Mouse (Mus musculus) cortical plate, adult 2 months (tissue): ENCODE results near the gene Ddx17.

ENCODE experiments used
- CTCF ChIP-seq: fragments of 200-500 bp; IDR thresholded peaks from 2 replicates; pipeline ENCODE4 v1.5.1; 2011; ENCODE audit warnings: mild to moderate bottlenecking, control low read depth, low read length; ENCODE audit not compliant: insufficient read depth; ENCODE audit errors: extremely low read depth
- POLR2A ChIP-seq: fragments of 200-500 bp; IDR thresholded peaks from 2 replicates; pipeline ENCODE4 v1.6.1; 2011; ENCODE audit warnings: mild to moderate bottlenecking, low read length, control low read depth; ENCODE audit not compliant: insufficient read depth; ENCODE audit errors: extremely low read depth

GRCm38 (mm10) chr15:79527991-79528639, 18.4 kb downstream of the Ddx17 start:
- TF ChIP-seq CTCF (no peak), POLR2A (no peak)
